Mouse (Mus musculus): ENCODE data around the gene Grk5. TPM values are rescaled to one million over a fixed set of nuclear protein-coding genes. Genes with fewer than 3 reads are reported as not detected.

The Grk5 gene
- polyA plus RNA-seq, 1 experiment, result 2.7 TPM

DNA sequence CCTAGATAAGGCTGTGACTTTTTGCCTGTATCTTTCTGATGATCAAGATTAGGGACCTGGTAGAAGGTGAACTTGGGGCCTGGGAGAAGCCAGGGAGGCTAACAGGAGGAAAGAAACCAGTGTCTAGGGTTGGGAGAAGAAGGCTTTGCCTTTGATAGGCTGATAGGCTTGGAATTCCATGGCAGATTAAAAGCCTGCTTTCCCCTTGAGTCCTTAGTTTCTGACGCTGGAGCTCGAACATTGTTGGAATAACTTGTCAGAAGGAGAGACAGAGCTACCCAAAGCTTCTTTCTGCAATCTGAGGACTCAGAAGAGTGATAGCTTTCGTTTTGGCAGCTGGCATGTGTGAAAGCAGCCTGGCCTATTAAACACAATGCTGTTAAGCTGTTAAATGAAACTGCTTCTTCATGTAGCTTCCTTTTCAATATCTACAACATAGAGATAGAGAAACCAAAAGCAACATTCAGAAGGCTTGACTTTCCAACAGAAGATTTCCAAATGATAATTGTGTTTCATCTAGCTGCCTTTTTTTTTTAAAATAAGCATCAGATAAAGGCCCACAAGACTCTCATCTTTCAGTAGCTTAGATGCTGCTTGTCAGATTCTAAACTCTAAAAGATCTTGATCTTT, 5.8 kb downstream of the Grk5 start:
- TF ChIP-seq GATA1 (IDR thresholded peaks at IDR 0.05; ENCODE audit: low read length), result no peak

DNA sequence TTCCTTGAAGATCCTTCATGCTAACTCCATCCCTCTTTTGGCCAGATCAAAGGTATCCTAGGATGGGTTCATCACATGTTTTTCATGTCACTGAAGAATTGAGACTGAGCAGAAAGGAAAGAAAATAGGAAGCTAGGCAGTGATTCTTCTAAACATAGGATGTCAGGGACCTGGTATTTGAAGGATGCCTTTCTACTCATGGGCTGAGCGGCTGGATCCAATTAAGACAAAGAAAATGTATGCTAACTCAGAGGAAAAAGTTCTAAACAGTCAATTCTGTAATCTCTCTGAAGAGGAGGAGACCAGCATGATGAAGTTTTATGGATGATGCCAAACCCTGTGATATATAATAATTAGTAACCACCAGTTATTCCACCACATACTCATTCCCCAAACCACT, 13.6 kb downstream of the Grk5 start:
- TF ChIP-seq GATA1 (IDR thresholded peaks at IDR 0.05; ENCODE audit: low read length), result no peak

DNA sequence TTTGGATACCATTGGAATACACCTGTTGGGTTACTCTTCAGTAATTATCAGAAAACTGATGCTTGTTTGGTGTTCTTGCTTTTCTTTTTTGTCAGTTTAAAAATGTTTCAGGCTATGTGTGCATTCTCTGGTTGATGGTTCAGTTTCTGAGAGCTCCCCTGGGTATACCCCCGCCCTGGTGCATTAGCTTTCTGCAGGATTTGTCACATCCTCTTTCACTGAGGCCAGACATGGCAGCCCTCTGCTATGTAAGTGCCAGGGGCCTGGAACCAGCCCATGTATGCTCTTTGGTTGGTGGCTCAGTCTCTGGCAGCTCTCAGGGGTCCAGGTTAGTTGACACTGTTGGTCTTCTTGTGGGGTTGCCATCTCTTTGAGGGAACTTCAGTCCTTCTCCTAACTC, 14.4 kb downstream of the Grk5 start:
- no peak for TF ChIP-seq GATA1 (IDR thresholded peaks at IDR 0.05; ENCODE audit: low read length)

DNA sequence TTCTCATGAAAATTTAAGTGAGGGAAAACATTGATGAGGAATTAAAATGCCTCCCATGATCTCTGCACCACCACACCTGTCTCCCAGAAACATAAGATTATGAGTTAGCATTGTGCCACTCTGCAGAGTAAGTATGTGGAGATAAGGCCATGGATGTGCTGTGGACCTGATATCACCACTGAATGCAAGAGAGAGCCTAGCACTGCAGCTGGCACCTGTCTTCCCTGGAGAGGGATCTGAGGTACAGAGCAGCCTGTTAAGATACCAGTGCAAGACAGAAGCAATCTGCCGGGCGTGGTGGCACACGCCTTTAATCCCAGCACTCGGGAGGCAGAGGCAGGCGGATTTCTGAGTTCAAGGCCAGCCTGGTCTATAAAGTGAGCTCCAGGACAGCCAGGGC, 15.9 kb downstream of the Grk5 start:
- TF ChIP-seq GATA1 (IDR thresholded peaks at IDR 0.05; ENCODE audit: low read length), result no peak

DNA sequence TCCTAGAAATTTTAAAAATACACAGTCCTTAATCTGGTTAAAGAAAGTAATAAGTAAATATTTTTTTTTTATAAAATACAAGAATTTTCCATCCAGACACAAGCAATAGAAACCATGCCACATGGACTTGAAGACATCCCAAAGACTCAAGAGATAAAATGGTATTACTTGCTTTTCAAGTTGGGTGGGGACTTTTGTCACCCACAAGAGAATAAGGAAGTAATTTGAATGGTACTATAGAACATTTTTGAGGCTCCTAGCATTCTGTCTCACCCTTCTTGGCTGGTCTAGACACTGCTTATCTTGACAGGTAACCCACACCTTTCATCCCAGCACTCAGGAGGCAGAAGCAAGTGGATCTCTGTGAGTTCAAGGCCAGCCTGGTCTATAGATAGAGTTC, 20.8 kb downstream of the Grk5 start:
- TF ChIP-seq GATA1 (IDR thresholded peaks at IDR 0.05; ENCODE audit: low read length), result no peak

DNA sequence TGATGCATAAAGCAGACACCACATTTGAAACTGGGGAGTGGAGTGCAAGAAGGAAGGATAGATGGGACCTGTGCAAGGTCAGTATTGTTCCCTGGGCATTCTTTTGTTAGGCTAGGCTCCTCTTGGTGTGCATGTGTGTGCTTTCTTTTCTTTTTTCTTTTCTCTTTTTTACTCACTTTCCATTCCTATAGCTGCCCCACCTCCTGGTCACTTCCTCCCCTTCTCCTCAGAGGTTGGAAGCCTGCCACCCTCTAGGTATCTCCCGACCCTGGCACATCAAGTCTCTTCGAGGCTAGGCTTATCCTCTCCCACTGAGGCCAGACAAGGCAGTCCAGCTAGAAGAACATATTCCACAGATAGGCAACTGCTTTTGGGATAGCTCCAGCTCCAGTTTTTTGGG, 22.1 kb downstream of the Grk5 start:
- no peak for TF ChIP-seq GATA1 (IDR thresholded peaks at IDR 0.05; ENCODE audit: low read length)

DNA sequence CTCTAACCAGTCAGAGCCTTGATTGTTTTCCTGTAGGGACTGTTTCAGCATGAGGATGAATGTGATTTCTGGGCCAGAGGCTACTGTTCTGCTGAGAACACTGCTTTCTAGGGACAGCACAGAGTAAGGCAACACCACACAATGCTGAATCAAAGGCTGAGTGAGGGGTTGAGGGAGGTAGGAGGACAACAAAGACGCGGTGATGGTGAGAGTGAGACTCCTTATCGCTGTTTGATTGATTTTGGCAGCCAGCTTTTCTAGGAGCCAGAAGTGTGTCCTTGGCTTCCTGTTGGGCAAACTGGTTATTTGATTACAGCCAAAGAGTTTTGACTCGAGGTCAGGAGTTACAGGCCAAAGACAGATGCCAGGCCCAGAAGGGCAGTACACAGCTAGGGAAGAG, 25.7 kb downstream of the Grk5 start:
- no peak for TF ChIP-seq GATA1 (IDR thresholded peaks at IDR 0.05; ENCODE audit: low read length)

DNA sequence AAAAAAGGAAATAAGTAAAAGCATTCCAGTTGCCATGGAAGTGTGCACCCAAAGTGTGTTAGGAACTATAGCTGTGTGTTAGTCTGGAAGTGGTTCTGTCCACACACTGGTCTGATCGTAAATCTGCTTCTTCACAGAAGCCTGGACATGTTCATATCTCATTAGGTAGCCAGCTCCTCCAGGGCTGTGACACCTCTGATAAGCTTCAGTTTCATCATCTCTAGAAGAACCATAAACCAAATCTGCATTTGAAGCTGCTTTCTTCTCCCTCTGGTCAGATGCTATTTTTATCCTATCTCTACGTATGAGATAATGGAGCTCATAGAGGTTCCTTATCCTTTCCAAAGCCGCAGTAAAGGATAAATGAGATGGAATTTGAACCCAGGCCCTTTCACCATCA, 26.3 kb downstream of the Grk5 start:
- peak; percentile 61 for TF ChIP-seq GATA1 (IDR thresholded peaks at IDR 0.05; ENCODE audit: low read length)

DNA sequence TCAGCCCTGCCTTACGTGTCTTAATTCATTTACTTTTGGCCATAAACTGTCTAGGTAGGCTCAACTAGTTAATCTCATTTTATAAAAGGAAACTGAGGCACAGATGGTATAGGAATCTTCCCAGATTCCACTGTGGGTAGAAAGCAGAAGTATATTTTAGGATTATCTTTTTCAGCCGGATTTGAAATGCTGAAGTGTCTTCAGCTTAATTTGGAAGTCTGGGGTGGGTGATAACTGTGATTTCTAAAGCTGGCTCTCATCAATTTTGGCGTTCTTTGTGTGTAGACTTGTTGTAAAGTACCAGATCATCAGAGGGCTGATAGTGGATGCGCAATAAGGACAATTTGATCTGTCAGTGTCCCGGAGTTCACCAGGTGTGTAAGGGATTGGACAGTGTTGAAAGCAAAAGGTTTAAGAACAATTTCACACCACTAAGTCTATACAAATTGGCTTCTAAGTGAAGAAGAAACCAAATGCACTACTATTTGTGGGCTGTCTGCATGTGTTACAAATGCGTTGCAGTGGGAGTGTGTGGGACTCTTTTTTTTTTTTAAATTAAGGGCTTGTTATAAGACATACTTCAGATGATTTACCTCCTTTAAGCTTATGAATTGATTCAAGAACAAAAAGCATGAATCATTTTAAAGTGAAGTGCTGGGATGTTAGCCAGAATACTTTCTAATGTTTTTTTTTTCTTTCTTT, 27.5 kb downstream of the Grk5 start:
- TF ChIP-seq GATA1 (IDR thresholded peaks at IDR 0.05; ENCODE audit: low read length), result no peak

DNA sequence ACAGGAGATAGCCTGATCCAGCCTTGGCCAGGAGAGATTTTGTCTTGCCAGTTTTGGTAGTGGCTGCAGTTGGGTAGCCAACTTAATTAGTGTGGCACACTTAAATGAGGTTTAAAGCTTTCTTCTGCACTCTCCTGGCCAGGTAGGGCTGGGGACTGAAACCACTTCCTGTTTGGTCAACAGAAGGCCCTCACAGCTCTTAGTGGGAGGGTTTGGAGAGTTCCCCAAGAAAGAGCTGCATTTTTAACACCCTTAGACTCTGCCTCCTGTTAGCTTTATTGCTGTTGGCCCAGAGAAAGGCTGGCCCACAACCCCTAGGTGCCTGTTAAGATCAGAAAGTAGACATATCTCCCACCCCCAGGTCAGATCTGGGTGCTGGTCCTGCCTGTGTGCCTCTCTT, 45.5 kb downstream of the Grk5 start:
- no peak for TF ChIP-seq GATA1 (IDR thresholded peaks at IDR 0.05; ENCODE audit: low read length)

DNA sequence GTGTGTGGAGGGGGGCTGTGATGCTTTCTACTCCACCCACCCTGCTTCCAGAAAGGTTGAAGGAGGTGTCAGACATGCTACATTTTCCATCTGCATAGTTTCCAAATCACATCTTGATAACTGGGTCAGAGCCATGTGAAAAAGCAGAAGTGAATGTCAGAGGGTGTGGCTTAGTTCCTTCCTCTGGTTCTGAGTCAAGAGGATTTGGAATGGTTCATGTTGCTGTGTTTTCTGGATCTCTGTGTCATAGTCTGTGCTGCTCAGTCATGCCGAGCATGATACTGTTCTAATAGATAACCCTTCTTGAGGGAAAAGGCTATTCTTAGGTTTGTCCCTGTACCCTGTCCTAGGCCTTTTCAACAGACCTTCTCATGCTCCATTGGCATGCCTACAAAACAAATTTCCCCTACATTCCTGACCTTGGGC, 50.4 kb downstream of the Grk5 start:
- no peak for TF ChIP-seq GATA1 (IDR thresholded peaks at IDR 0.05; ENCODE audit: low read length)

DNA sequence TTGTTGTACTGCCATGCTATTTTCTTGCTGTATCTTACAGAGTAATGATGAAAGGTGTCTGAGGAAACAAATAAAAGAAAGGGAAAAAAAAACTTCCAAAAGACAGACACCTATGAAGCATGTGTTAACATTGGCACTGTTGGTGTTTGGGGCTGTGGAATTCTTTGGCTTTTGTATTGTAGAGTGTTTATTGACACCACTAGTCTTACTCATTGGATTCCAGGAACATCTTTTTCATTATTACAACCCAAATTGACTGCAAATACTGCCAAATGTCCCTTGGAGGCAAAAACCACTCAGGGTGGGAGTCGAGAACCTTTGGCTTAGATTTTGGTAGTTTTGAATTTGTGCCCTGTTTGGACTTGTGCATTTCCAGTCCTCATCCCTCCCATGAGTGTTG, 51.3 kb downstream of the Grk5 start:
- no peak for TF ChIP-seq GATA1 (IDR thresholded peaks at IDR 0.05; ENCODE audit: low read length)

DNA sequence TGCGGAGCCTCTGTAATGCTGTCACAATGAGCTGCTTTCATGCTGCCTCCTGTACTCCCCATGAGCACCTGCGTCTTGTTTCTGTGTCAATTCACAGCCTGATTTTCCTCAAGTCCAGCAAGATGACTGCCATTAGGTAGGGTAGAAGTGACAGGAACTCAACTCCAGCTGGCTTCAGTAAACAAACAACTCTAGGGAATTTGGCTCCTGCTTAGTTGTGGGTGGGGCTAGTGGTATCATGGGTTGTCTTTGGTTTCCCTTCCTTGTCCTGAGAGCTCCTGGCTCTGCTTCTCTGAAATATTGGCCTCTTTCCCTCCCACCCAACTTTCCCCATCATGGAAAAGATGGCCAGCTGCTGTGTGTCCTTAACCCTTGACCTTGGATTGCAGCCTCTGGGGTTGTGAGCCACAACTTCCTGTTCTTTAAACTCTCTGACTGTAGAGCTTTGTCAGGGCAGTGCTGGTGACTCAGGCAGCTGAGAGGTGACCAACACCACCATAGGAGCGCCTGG, 56.3 kb downstream of the Grk5 start:
- no peak for TF ChIP-seq GATA1 (IDR thresholded peaks at IDR 0.05; ENCODE audit: low read length)

DNA sequence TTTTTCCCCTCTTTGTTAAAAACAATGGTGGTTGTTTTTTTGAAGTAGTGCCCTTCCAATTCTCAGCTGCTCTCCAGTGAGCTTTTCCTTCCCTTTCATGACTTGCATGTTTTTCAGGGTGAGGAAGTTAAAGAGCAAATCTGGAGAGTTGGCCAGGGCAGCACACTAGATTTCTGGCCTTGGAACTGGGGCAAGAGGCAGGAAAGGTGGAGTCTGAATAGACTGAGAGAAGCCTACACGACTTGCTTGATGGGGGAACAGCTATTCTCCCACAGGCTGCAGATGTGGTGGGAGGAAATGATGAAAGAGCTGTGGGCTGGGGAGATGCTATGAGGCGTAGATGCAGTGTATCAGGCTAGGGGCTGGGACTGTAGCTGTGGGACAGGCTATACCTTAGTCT, 57.1 kb downstream of the Grk5 start:
- no peak for TF ChIP-seq GATA1 (IDR thresholded peaks at IDR 0.05; ENCODE audit: low read length)

DNA sequence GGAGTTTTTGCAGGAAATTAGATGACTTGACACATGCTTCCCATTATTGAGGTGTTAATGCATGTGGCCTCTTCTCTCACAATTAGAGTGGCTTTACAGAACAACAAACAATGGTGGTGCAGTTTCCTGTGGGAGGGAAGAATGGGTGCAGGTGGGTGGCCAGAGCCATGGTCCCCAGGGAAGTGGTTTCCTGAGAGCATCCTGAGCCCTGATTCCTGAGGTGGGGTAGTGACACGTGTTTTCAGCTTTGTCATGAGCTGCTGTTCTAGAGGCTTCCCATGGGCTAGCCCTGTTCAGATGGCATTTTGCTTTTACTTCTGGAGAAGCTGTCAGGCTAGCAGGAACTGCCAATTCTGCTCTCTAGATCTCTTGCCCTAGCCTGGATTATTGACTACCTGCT, 59.4 kb downstream of the Grk5 start:
- TF ChIP-seq GATA1 (IDR thresholded peaks at IDR 0.05; ENCODE audit: low read length), result no peak

DNA sequence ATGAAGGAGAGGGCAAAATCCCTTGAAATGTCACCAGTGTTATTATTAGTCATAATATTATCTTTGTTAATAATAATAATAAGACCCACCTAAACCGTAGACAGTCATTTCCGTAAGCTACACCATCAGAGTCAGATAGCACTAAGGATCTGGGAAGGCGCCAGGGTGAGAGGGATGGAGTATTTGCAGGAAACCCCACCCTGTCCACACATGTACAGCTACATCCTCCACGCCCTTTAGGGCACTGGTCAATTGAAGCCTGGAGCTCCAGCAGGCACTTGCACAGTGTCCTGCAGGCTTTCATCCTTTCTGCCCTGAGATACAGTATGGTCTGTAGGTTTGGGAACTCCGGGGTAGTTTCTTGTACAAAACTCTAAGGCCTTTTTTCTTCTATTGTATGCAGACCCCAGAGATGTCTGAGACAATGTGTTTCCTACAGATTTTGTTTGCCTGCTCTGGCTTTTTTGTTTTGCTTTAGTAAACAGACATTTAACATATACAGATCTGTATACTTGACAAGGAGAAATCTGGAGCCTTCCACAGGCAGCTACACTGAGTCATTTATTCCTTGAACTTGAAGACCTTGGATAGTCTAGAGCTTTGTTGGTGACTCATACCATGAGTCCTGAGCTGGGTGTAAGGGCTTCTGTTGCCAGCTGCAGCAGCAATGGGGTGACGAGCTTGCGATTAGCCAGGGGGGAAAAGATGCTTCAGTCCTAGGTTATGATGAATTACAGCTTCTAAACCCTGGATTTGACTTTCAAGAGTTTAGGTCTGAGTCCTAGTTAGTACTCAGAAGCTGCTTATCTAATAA, 60.7 kb downstream of the Grk5 start:
- no peak for TF ChIP-seq GATA1 (IDR thresholded peaks at IDR 0.05; ENCODE audit: low read length)
